Mouse (Mus musculus): ENCODE data around the gene Slc4a8.

- TF ChIP-seq FLI1 (IDR thresholded peaks at IDR 0.05; ENCODE audit: low read length): no peak
- TF ChIP-seq GATA1 (IDR thresholded peaks at IDR 0.05; ENCODE audit: borderline replicate concordance, low read length): no peak
Measured at GRCm38 (mm10) chr15:100857586-100857985, 96.0 kb downstream of the Slc4a8 start.

Measured in megakaryocyte, embryonic 14.5 days (primary cell).